Mouse (Mus musculus): ENCODE measurements around the gene Fes.
"Not testable (repeated sequence)": the region's sequence is repeated elsewhere in the genome, so short reads cannot be mapped to it uniquely, and the experiment has no call there.

Gene Fes

DNA sequence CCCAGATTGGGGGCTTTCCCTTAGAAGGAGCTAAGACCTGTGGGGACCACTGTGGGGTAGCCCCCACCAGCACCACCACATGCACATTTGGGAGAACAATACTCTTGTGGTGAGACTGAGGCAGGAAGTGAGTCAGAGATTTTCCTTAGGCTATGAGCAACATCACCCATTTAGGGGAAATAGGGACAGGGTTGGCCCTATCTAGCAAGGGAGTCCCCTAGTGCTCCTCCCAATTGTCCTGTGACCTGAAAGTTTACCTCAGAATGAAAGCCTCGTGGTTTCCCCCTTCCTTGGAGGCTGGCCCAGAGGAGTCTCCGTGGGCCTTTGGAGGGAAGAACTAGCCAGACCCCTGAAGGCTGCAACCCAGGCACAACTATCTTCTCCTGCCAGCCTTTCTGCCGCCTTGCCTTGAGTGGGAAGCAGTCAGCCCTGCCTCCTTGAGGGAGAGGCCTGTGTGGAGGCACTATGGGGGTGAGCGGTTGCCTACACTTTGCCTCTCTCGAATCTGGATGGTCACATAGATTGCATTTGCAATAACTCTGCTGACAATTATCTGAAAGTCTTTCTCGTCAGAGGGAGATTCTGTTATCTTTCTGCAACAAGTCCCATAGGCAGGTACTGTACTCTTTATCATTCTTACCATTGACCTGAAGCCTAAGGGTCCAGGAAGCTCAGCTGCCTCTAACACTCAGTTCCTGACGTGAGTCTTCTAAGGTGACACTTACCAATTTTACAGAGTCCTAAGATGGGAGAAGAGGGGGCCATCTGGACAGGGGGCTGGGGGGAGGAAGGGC is 16.6 kb upstream of the Fes start:
- DNase-seq: no peak

GRCm38 (mm10) chr7:80403551-80403950 is 15.8 kb upstream of the Fes start:
- DNase-seq: peak; percentile 77

- DNase-seq: peak; percentile 61 to 66
These were observed 15.0 kb upstream of the Fes start for GRCm38 (mm10) chr7:80402651-80403321.

GRCm38 (mm10) chr7:80401860-80402641 is 14.3 kb upstream of the Fes start:
- DNase-seq: peak; percentile 72 to 76

- DNase-seq: no peak
These were observed 13.5 kb upstream of the Fes start for GRCm38 (mm10) chr7:80401041-80401859.

GRCm38 (mm10) chr7:80400571-80400970 is 12.8 kb upstream of the Fes start:
- DNase-seq: peak; percentile 74 to 77

DNA sequence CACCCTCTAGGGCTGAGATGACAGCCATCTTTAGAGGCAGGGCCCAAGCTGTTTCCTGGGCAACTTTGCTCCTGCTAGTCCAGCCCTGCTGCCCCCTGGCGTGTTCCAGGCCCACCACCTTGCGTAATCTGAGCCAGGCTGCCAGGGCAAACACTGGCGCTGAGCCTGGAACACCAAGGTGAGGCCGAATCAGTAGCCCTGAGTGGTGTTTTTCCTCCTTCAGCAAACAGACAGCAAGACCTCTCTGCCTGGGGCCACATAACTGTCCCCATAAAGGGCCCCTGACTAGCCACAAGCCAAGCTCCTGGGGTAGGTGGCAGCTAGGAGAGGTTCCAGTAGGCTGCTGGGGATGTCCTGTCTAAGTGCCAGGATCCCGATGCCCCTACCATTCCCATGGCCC is 12.4 kb upstream of the Fes start:
- DNase-seq: peak; percentile 85

GRCm38 (mm10) chr7:80398654-80399444 is 11.1 kb upstream of the Fes start:
- DNase-seq: no peak

GRCm38 (mm10) chr7:80397986-80398385 is 10.2 kb upstream of the Fes start:
- no peak for DNase-seq

DNA sequence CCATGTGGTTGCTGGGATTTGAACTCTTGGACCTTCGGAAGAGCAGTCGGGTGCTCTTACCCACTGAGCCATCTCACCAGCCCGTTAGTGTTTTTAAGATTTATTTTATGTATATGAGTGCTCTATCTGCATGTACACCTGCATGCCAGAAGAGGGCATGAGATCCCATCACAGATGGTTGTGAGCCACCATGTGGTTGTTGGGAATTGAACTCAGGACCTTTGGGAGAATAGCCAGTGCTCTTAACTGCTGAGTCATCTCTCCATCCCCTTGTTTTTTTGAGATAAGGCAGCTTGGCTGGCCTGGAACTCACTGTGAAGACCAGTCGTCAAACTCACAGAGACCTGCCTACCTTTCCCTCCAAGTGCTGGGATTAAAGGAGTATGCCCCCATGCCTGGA is 8.7 kb upstream of the Fes start:
- not testable (repeated sequence) for DNase-seq

DNA sequence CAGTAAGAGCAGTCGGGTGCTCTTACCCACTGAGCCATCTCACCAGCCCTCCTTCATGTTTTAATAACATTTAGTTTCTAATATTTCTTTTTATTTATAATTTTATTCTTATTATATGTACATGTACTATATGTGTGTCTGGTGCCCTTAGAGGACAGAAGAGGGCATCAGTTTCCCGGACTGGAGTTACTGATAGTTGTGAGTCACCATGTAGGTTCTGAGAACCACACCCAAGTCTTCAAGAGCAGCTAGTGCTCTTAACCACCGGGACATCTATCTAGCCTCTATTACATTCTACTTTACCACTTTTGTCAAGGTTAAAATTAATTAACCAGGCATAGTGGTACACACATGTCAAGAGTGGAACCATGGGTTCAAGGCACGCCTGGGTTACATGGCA is 6.9 kb upstream of the Fes start:
- no peak for DNase-seq

- no peak for DNase-seq
These were observed 4.4 kb upstream of the Fes start for GRCm38 (mm10) chr7:80392119-80392518.

- no peak for DNase-seq
These were observed 613 bp downstream of the Fes start for GRCm38 (mm10) chr7:80387033-80387632.

DNA sequence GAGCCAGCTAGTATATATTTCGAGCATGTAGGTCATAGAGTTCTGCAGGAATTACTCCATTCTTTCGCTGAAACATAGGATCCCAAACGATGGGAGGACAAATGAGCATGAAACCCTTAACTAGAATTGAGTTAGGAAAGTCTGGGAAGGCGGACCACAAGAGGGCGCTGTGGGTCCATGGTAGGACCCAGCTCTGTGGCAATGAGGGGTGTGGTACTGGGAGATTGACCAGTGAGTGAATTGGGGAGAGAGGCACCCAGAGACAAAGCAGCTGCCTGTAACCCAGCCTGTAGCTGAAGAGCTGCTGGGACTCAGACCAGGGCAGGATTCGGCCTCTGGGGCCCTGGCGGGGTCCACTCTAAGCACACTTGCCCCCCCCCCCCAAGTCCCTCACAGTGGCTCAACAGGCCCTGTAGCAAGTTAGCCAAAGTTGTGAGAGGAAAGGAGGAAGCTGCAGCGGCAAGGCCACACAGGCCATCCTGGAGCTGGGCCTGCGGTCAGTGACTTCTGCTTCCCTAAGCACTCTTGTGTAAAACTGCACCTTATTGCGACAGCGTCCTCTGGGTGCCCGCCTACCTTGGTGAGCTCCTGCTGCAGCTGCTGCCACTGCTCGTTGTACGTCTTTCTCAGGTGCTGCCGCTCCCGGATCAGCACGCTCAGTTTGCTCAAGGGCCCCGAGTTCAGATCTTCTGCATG is 1.4 kb downstream of the Fes start:
- DNase-seq: peak; percentile 75 to 91

- no peak for DNase-seq
These were observed 4.8 kb downstream of the Fes start for GRCm38 (mm10) chr7:80382919-80383318.

DNA sequence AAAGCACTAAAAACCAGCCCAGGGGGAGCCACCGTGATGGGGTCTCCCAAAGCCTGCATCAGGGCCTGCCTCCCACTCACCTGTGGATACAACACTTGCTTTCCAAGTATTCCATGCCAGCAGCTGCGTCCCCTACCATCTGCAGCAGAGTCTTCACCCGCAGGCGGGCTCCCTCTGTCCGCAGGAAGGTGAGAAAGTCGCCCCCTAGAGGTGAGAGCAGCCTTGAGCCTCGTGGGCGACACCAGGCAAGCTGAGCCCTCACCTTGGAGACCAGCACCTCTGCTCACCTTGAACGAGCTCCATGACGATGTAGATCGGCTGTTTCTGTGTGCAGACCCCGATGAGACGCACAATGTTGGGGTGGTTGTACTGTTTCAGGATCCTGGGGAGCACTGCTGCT is 8.2 kb downstream of the Fes start:
- peak in 1 of 2 experiments; percentile 39 for DNase-seq

GRCm38 (mm10) chr7:80377471-80377870 is 10.3 kb downstream of the Fes start:
- DNase-seq: peak; percentile 60 to 87

GRCm38 (mm10) chr7:80376192-80376591 is 11.6 kb downstream of the Fes start:
- DNase-seq: no peak

- no peak for DNase-seq
These were observed 12.2 kb downstream of the Fes start for GRCm38 (mm10) chr7:80375376-80376039.

DNA sequence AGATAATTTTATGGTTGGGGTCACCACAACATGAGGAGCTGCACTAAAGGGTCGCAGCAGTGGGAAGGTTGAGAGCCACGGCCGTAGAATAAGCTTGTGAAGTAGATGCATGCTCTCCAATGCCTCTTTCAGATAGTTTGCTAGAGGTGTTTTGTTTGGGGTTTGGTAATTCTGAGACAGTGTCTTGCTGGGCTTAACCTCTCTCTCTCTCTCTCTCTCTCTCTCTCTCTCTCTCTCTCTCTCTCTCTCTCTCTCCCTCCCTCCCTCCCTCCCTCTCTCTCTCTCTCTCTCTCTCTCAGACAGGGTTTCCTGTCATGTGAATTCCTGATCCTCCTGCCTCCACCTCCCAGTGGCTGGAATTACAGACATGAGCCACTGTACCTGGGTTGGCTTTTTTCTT is 13.0 kb downstream of the Fes start:
- no peak for DNase-seq
